In genomic region chr13:41573126-41573846, GRCm38 (mm10) we compare ENCODE assay signal across 17 mouse cellular contexts. TPM values are rescaled to one million over a fixed set of nuclear protein-coding genes. Genes with fewer than 3 reads are reported as not detected.
DNase-seq lines count a peak whose midpoint lies in the region; ATAC-seq and TF ChIP-seq lines count a peak whose summit lies in the region.
"Had no signal": no experiment of that assay in that cellular context is flagged by ENCODE, and none has a peak within 500 bp of the region (broad histone marks: within the 10 kb centered on the region; RNA-seq: fewer than 3 reads in every experiment).

No protein-coding gene starts in this region.

- no peak overlapping the region for H3K27ac ChIP-seq in hindbrain, postnatal 0 days
- H3K27ac ChIP-seq in hindbrain, embryonic 13.5 days, result no peak overlapping the region
- no peak overlapping the region for H3K27ac ChIP-seq in forebrain, embryonic 16.5 days (ENCODE audit: low read length)
- H3K27ac ChIP-seq: left cerebral cortex, adult 2 months; limb, embryonic 15.5 days; macrophage; neural tube, embryonic 13.5 days had no signal

- 0 out of 2 replicates have a peak, but pooled peaks cover 6% of the 10 kb centered on the region for H3K9me3 ChIP-seq in hindbrain, postnatal 0 days (ENCODE audit: low read length)
- H3K9me3 ChIP-seq in hindbrain, embryonic 13.5 days, result peaks cover 12% of the 10 kb centered on the region; the same call in 1 of the 2 replicates
- H3K9me3 ChIP-seq in forebrain, embryonic 16.5 days (ENCODE audit: control insufficient read depth, low read length), result peaks cover 4% of the 10 kb centered on the region; the same call in 1 of the 2 replicates
- H3K9me3 ChIP-seq: limb, embryonic 15.5 days; neural tube, embryonic 13.5 days had no signal

- H3K27me3 ChIP-seq in hindbrain, postnatal 0 days (ENCODE audit: insufficient read depth, low read length), result no peaks in the 10 kb centered on the region
- H3K27me3 ChIP-seq in hindbrain, embryonic 13.5 days, result no peaks in the 10 kb centered on the region
- H3K27me3 ChIP-seq in forebrain, embryonic 16.5 days (replicated peaks; ENCODE audit: control insufficient read depth, insufficient read depth, low read length), result no peaks in the 10 kb centered on the region
- H3K27me3 ChIP-seq: limb, embryonic 15.5 days; neural tube, embryonic 13.5 days had no signal

- no peak for ATAC-seq in hindbrain, postnatal 0 days
- ATAC-seq in hindbrain, embryonic 13.5 days (ENCODE audit: low FRiP score), result no peak
- peak; percentile 20 for ATAC-seq in CD4-positive, CD25-positive, alpha-beta regulatory T cell, adult 4 months
- ATAC-seq in forebrain, embryonic 16.5 days, result no peak

- H3K4me3 ChIP-seq in hindbrain, postnatal 0 days (ENCODE audit: low read length), result no peak overlapping the region
- H3K4me3 ChIP-seq in hindbrain, embryonic 13.5 days, result no peak overlapping the region
- no peak overlapping the region for H3K4me3 ChIP-seq in forebrain, embryonic 16.5 days (replicated peaks; ENCODE audit: low read length)
- H3K4me3 ChIP-seq: left cerebral cortex, adult 2 months; limb, embryonic 15.5 days; neural tube, embryonic 13.5 days had no signal

- peak; percentile 26 for DNase-seq in hindbrain, postnatal 0 days (ENCODE audit: low spot score)
- DNase-seq in 416B (ENCODE audit: low read depth), result peak; percentile 16
- DNase-seq in brain, adult 2 months (ENCODE audit: low read depth, low spot score), result peak; percentile 44
- DNase-seq in urinary bladder, postnatal 4 days (ENCODE audit: low spot score in 2 of 2), result no peak
- DNase-seq in heart, adult 8-10 months (ENCODE audit: low spot score), result no peak
- DNase-seq: cerebellum, adult 11 months; heart, postnatal 14 days; lung, embryonic 14.5 days; midbrain, embryonic 14.5 days; thymus, adult 2 months had no signal

- no peak overlapping the region for H3K9ac ChIP-seq in hindbrain, postnatal 0 days (replicated peaks; ENCODE audit: low read length)
- no peak overlapping the region for H3K9ac ChIP-seq in hindbrain, embryonic 13.5 days
- H3K9ac ChIP-seq in forebrain, embryonic 16.5 days (replicated peaks; ENCODE audit: low read depth, low read length), result no peak overlapping the region
- H3K9ac ChIP-seq: limb, embryonic 15.5 days; lung, embryonic 14.5 days; neural tube, embryonic 13.5 days had no signal

- no peak overlapping the region for H3K4me2 ChIP-seq in hindbrain, postnatal 0 days (ENCODE audit: low read depth, low read length)
- H3K4me2 ChIP-seq in hindbrain, embryonic 13.5 days, result no peak overlapping the region
- H3K4me2 ChIP-seq in forebrain, embryonic 16.5 days (ENCODE audit: low read length), result no peak overlapping the region
- H3K4me2 ChIP-seq: limb, embryonic 15.5 days; lung, embryonic 14.5 days; neural tube, embryonic 13.5 days had no signal

- WGBS in hindbrain, postnatal 0 days, result 36% methylated on average over 4 of the region's 4 CpGs
- WGBS in hindbrain, embryonic 13.5 days, result 46% methylated on average over 4 of the region's 4 CpGs
- WGBS in forebrain, embryonic 16.5 days, result 54% methylated on average over 4 of the region's 4 CpGs

- no peaks in the 10 kb centered on the region for H3K4me1 ChIP-seq in hindbrain, postnatal 0 days (ENCODE audit: insufficient read depth, low read length)
- peaks cover 9% of the 10 kb centered on the region for H3K4me1 ChIP-seq in hindbrain, embryonic 13.5 days (replicated peaks)
- peaks cover 4% of the 10 kb centered on the region; the same call in 1 of the 2 replicates for H3K4me1 ChIP-seq in forebrain, embryonic 16.5 days (replicated peaks; ENCODE audit: control insufficient read depth, insufficient read depth, low read length)

- no peaks in the 10 kb centered on the region for H3K36me3 ChIP-seq in hindbrain, postnatal 0 days (ENCODE audit: insufficient read depth, low read length)
- H3K36me3 ChIP-seq in hindbrain, embryonic 13.5 days, result no peaks in the 10 kb centered on the region
- no peaks in the 10 kb centered on the region for H3K36me3 ChIP-seq in forebrain, embryonic 16.5 days (ENCODE audit: control insufficient read depth, insufficient read depth)
- H3K36me3 ChIP-seq: limb, embryonic 15.5 days; neural tube, embryonic 13.5 days had no signal

- TF ChIP-seq CTCF in hindbrain, postnatal 0 days (IDR thresholded peaks at IDR 0.05; ENCODE audit: low read depth), result peak; percentile 34

RNA-seq across cellular contexts. Expression of gene Tmem170b, which starts 32.4 kb away (rescaled TPM):
- 25.3 and 26.5 TPM in 2 replicates for total RNA-seq in hindbrain, postnatal 0 days (2014; rRNA removed)
- polyA plus RNA-seq in hindbrain, postnatal 0 days (2015; fragmentation: Nextera tagmentation; extraction: Ambion mirVana), result 33.2 and 33.6 TPM in 2 replicates
- 37.8 and 37.9 TPM in 2 replicates for polyA plus RNA-seq in hindbrain, embryonic 13.5 days (2015; fragmentation: Nextera tagmentation; extraction: Ambion mirVana)
- 10 to 100 TPM; 11.0 to 14.2 TPM for polyA plus RNA-seq in CD4-positive, CD25-positive, alpha-beta regulatory T cell, adult 4 months (2017; shearing (Covaris generic))
- total RNA-seq in heart, adult 8-10 months (2022), result 10 to 100 TPM; 22.2 to 26.4 (median 24.5) TPM
- polyA plus RNA-seq in forebrain, embryonic 16.5 days (2015; fragmentation: Nextera tagmentation; extraction: Ambion mirVana), result 50.8 and 53.1 TPM in 2 replicates

Comparison
In these comparisons a context has a peak if more than half of its experiments do, and no peak if none do; other contexts are left out.
1. DNase-seq: peak in hindbrain, postnatal 0 days (single experiment), 416B (single experiment) and brain, adult 2 months (single experiment); none in urinary bladder, postnatal 4 days (0 of 2) and heart, adult 8-10 months (single experiment).